Mouse (Mus musculus): ENCODE measurements around the gene Dido1. TPM values are rescaled to one million over a fixed set of nuclear protein-coding genes. Genes with fewer than 3 reads are reported as not detected.

Dido1 gene
- total RNA-seq, 2 experiments from 2014 or later: 18.9 to 19.7 TPM

GRCm38 (mm10) chr2:180701053-180701766 lies 8.6 kb downstream of the Dido1 start:
- intact Hi-C loops (cut with DNase I; ENCODE audit: low total_unique reads): no loop called here
- DNase-seq: no peak

DNA sequence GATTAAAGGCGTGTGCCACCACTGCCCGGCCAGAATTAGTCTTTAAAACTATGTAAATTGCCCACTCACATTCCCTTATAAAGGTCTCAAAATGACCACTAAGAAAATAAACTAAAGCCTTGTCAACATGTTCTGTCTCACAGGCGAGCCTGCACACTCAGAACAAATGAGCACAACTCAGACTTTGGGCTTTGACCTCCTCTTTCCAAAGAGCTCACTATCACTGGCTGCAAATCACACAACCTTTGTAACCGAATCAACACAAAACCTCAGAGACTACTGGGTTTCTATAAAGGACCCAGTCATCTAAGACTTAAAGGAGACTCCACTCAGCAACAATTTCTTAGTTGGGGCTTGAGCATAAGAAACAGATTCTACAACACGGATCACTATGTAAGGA lies 9.3 kb downstream of the Dido1 start:
- DNase-seq: no peak
- intact Hi-C loops (cut with DNase I; ENCODE audit: low total_unique reads): no loop called here

DNA sequence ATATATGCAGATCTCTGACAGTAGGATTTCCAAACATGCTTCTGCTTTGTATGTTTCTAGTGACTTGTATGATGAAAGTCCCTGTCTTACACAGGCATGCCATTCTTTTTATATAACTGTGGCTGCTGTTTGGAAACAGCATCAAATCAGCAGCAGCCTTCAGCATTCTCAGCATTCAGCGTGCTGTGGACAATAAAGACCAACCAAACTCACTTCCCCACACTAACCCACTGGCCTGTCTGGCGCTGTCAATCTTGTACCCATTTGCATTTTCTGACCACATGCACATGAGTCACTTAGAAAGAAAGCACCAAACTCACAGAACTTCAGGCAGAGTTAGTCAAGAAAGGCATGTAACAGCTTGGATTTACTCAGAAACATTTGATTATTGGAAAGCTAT lies 14.6 kb downstream of the Dido1 start:
- DNase-seq: no peak
- intact Hi-C loops (cut with DNase I; ENCODE audit: low total_unique reads): no loop called here

DNA sequence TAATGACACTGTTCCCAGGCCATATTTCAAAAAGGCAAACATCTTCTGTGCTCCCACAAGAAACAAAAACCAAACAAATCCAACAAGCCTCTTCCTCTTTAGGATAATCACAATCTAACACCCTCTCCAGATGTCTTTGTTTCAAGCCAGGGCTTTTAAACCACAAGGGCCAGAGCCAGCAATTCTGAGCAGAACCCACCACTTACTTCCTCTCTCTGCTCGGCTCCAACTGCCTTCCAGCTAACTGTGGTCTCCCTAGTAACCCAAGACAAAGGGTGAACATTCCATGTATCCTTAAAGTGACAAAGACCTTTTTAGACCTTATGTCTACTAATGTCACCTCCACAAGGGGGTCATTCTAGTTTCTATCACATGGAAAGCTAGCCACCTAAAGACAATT lies 17.2 kb downstream of the Dido1 start:
- intact Hi-C loops (cut with DNase I; ENCODE audit: low total_unique reads): no loop called here
- DNase-seq: no peak

DNA sequence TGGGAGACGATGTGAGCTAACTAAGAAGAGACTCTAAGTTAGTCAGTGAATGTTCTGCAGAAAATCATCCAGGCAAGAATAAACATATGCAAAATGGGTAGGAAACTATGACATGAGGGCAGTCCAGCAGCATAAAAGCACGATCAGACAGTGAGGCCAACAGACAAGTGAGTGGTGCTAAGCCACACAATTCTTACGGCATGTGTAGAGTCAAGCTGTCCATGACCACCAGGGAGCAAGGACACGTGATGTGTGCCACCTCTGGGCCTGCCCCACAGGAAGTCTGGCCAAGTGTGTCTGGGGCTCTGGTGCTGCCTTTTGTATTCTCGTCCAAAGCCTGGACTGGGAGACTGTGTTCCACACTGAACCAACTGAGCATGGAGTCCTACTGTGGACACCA lies 20.0 kb downstream of the Dido1 start:
- intact Hi-C loops (cut with DNase I; ENCODE audit: low total_unique reads): no loop called here
- no peak for DNase-seq

DNA sequence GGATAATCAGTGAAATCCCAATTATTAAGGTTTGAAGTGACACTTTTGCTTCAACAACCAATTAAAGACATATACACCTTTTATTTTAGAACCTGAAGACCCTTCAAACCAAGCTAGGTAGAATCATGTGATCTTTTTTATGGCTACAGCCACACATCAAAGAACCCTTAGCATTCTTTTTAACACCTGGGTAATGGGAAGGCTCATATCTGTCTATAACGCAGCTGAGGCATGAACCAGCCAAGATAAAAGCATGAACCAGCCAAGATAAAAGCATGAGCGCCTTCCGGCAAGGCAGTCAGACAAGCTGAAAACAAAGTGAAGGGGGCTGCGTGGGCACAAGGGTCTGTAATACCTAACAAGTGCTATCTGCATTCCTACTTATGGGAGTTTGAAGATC lies 25.8 kb downstream of the Dido1 start:
- intact Hi-C loops (cut with DNase I; ENCODE audit: low total_unique reads): loop anchor here (5.0 kb wide), 1 partner anchor 43 kb away; the partner anchor contains the start of gene Slc17a9

DNA sequence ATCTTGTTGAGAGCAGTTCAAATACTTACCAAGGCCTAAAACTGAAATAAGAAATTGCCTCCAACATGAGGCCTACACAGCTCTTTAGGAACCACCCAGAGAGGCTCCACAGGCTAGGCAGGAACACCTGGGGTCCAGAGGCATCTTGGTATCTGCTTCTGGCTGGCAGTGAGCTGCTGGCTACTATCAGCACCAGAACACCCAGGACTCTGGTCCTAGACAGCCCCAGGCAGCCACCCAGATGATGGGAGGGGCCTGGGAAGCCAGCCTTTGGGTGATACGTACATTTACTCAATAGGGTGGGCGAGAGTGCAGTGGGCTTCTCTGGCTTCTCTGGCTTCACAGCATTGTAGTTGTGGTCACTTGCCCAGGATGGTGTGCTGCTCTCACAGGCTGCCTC lies 26.3 kb downstream of the Dido1 start:
- intact Hi-C loops (cut with DNase I; ENCODE audit: low total_unique reads): loop anchor here (5.0 kb wide), 1 partner anchor 44 kb away; the partner anchor contains the start of gene Slc17a9
- DNase-seq: no peak

More for the DNA sequence above, 25.8 kb downstream of the Dido1 start:
- DNase-seq: no peak

- intact Hi-C loops (cut with DNase I; ENCODE audit: low total_unique reads): loop anchor here (5.0 kb wide), 1 partner anchor 46 kb away; the partner anchor contains the start of gene Slc17a9
- no peak for DNase-seq
Observed at GRCm38 (mm10) chr2:180681225-180681624, 28.6 kb downstream of the Dido1 start.

GRCm38 (mm10) chr2:180678609-180679140 lies 31.1 kb downstream of the Dido1 start:
- intact Hi-C loops (cut with DNase I; ENCODE audit: low total_unique reads): no loop called here
- DNase-seq: peak; percentile 31

GRCm38 (mm10) chr2:180676706-180677105 lies 33.1 kb downstream of the Dido1 start:
- DNase-seq: no peak
- intact Hi-C loops (cut with DNase I; ENCODE audit: low total_unique reads): no loop called here

DNA sequence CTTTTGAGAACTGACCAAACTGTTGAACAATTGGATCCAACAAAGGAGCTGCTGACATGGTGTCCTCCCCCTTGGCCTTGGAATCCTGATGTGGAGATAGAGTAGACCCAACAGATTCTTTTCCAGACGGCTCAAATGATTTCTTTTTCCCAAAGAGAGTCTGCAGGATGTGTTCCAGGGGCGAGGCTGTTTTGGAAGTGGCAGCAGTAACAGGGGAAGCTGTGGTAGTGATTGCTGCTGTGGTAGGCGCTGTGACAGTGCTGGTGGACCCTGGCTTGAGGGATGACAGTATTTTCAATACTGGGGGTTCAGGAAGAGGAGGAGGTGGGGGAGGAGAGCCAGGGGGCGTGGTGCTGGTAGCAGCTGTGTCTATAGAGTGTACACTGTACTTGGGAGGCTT lies 47.8 kb downstream of the Dido1 start:
- intact Hi-C loops (cut with DNase I; ENCODE audit: low total_unique reads): no loop called here

DNA sequence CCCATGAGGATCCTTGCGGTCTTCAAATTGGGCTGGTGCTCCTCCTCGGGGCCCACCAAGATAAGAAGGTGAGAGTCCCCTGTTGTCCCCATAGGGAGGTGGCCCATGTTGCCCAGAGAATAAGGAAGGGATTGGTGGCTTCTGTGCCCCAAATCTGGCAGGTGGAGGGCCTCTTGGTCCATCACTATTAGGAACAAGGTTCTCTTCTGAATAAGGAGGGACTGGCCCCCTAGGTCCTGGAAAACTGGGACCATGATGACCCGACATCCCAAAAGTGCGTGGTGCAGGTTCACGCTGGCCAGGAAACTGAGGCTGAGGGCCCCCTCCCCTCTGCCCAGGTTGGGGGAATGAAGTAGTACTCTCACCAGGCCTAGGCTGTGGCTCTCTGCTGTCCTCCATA lies 49.3 kb downstream of the Dido1 start:
- intact Hi-C loops (cut with DNase I; ENCODE audit: low total_unique reads): no loop called here
- no peak for DNase-seq

More for the DNA sequence above, 47.8 kb downstream of the Dido1 start:
- DNase-seq: no peak

- intact Hi-C loops (cut with DNase I; ENCODE audit: low total_unique reads): loop anchor here (5.0 kb wide), 1 partner anchor 78 kb away; no protein-coding TSS in a partner anchor
- no peak for DNase-seq
Observed at GRCm38 (mm10) chr2:180659353-180660150, 50.2 kb downstream of the Dido1 start.

DNA sequence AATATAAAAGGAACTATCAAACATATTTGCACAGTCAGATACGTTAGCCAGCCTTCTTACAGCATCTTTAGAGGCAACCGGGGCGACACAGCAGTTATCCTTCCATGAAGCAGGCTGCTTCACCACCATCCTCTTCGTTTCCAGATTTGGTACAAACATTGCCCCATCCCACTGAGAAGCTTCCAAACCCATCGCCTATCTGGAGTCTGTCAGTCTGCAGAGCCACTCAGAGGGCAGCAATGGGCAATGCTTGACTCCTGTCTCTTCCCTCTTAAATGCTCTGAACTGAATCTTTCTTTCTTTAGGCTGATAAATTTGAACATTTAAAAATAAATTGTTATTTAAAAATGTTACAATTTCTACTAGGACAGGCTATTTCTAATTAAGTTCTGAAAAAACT lies 51.4 kb downstream of the Dido1 start:
- intact Hi-C loops (cut with DNase I; ENCODE audit: low total_unique reads): loop anchor here (5.0 kb wide), 1 partner anchor 79 kb away; no protein-coding TSS in a partner anchor
- no peak for DNase-seq

GRCm38 (mm10) chr2:180657394-180658013 lies 52.3 kb downstream of the Dido1 start:
- peak; percentile 68 for DNase-seq
- intact Hi-C loops (cut with DNase I; ENCODE audit: low total_unique reads): loop anchor here (5.0 kb wide), 1 partner anchor 80 kb away; no protein-coding TSS in a partner anchor

DNA sequence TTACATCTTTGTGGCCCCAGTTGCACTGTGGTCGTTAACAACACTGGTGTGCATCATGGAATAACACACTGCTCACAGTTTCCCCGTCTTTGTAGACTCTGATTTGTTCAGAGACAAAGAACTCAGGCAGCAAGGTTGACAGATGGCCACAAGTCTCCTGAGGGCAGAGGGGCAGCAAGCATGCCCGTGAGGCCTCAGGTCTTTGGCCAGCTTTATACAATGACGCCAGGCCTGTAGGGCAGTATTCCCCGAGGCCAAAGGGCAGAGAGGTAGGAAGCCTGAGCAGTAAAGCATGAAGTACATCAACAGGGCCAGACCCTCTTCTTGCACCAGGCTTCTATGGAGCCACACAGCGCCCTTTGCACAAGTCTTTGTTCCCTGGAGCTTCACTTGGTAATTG lies 54.6 kb downstream of the Dido1 start:
- intact Hi-C loops (cut with DNase I; ENCODE audit: low total_unique reads): loop anchor here (5.0 kb wide), 1 partner anchor 82 kb away; no protein-coding TSS in a partner anchor

GRCm38 (mm10) chr2:180654666-180655065 lies 55.1 kb downstream of the Dido1 start:
- intact Hi-C loops (cut with DNase I; ENCODE audit: low total_unique reads): loop anchor here (5.0 kb wide), 1 partner anchor 83 kb away; no protein-coding TSS in a partner anchor
- DNase-seq: no peak

More for the DNA sequence above, 54.6 kb downstream of the Dido1 start:
- DNase-seq: no peak

- intact Hi-C loops (cut with DNase I; ENCODE audit: low total_unique reads): no loop called here
- no peak for DNase-seq
Observed at GRCm38 (mm10) chr2:180646841-180647240, 63.0 kb downstream of the Dido1 start.

- no peak for DNase-seq
Observed at GRCm38 (mm10) chr2:180643626-180644025, 66.2 kb downstream of the Dido1 start.

More at GRCm38 (mm10) chr2:180643626-180644025, 66.2 kb downstream of the Dido1 start:
- intact Hi-C loops (cut with DNase I; ENCODE audit: low total_unique reads): no loop called here

Measured in gastrocnemius, postnatal 14 days (tissue).